Mouse (Mus musculus) midbrain, postnatal 0 days (tissue): Measurements from ENCODE around the gene Mybpc3. TPM values are rescaled to one million over a fixed set of nuclear protein-coding genes. Genes with fewer than 3 reads are reported as not detected.

Experiments
- ATAC-seq: fragments of 200-750 bp; cut with Nextera tagmentation; 2 replicates; pipeline ENCODE4 v1.8.0; 2017; ENCODE audit warnings: moderate number of reproducible peaks, mild to moderate bottlenecking, moderate TSS enrichment, moderate library complexity; ENCODE audit not compliant: low FRiP score
- DNase-seq: peaks from one replicate; pipeline ENCODE4 v3.0.0-alpha.2; 2015; ENCODE audit warnings: low spot score
- H3K27ac ChIP-seq: fragments of 300-500 bp; sonication (generic); 2 replicates; pipeline ENCODE4 v1.5.1; 2014; ENCODE audit warnings: low read depth, mild to moderate bottlenecking, low read length, mixed read lengths
- H3K27me3 ChIP-seq: fragments of 300-500 bp; sonication (generic); 2 replicates; pipeline ENCODE4 v1.6.1; 2014; ENCODE audit warnings: low read length, control low read depth, mixed read lengths; ENCODE audit not compliant: insufficient read depth
- H3K36me3 ChIP-seq: fragments of 300-500 bp; sonication (generic); 2 replicates; pipeline ENCODE4 v1.6.1; 2014; ENCODE audit warnings: low read length, control low read depth, mixed read lengths; ENCODE audit not compliant: insufficient read depth
- H3K4me1 ChIP-seq: fragments of 300-500 bp; sonication (generic); 2 replicates; pipeline ENCODE4 v1.6.1; 2014; ENCODE audit warnings: mild to moderate bottlenecking, control low read depth, antibody characterized with exemption, low read length, mixed read lengths; ENCODE audit not compliant: insufficient read depth
- H3K4me2 ChIP-seq: fragments of 300-500 bp; sonication (generic); 2 replicates; pipeline ENCODE4 v1.6.1; 2014; ENCODE audit warnings: low read depth, mild to moderate bottlenecking, low read length, mixed read lengths; ENCODE audit not compliant: poor library complexity, severe bottlenecking
- H3K4me3 ChIP-seq: fragments of 300-500 bp; sonication (generic); 2 replicates; pipeline ENCODE4 v1.5.1; 2014; ENCODE audit warnings: low read depth, mild to moderate bottlenecking, low read length, moderate library complexity
- H3K9ac ChIP-seq: fragments of 300-500 bp; sonication (generic); replicated peaks from 2 replicates; pipeline ENCODE4 v1.6.1; 2014; ENCODE audit warnings: mild to moderate bottlenecking, low read length, moderate library complexity, mixed read lengths; ENCODE audit not compliant: poor library complexity, severe bottlenecking
- H3K9me3 ChIP-seq: fragments of 300-500 bp; sonication (generic); 2 replicates; pipeline ENCODE4 v1.6.1; 2016; ENCODE audit warnings: low read length, control low read depth
- CTCF ChIP-seq: IDR thresholded peaks from 2 replicates; pipeline ENCODE4 v1.5.1; 2016; ENCODE audit warnings: antibody characterized with exemption, mild to moderate bottlenecking
- WGBS: fragments of 180-500 bp; shearing (Covaris S2); extraction: QIAGEN DNeasy Blood & Tissue Kit; methylation state at CpG from one replicate; pipeline ENCODE4 v1.1.7; 2014; 5-methylcytosine and 5-hydroxymethylcytosine counted together
- polyA plus RNA-seq: library from polyadenylated mRNA; unstranded; fragments of >200 nt; fragmentation: Nextera tagmentation; extraction: Ambion mirVana; gene quantifications from 2 replicates; pipeline ENCODE4 v1.2.1, GENCODE M21; 2015
- total RNA-seq: library from RNA; depleted of rRNA; stranded (reverse); fragments of >200 nt; gene quantifications from 2 replicates; pipeline ENCODE4 v1.2.3, GENCODE M21; 2014

Mybpc3 gene
- total and polyA plus RNA-seq, 2 experiments from 2014 or later: not detected

- H3K27ac ChIP-seq: no peak overlapping the region
- WGBS: 63% methylated on average over 9 of the region's 9 CpGs
- no peak overlapping the region for H3K4me2 ChIP-seq
- no peak overlapping the region for H3K4me3 ChIP-seq
- H3K36me3 ChIP-seq: no peaks in the 10 kb centered on the region
- DNase-seq (no peak), ATAC-seq (no peak)
- no peaks in the 10 kb centered on the region for H3K4me1 ChIP-seq
- no peaks in the 10 kb centered on the region for H3K27me3 ChIP-seq
- H3K9ac ChIP-seq: no peak overlapping the region
- no peaks in the 10 kb centered on the region for H3K9me3 ChIP-seq
- no peak for TF ChIP-seq CTCF
Observed at GRCm38 (mm10) chr2:91086392-91087237, 31.3 kb upstream of the Mybpc3 start.

DNA sequence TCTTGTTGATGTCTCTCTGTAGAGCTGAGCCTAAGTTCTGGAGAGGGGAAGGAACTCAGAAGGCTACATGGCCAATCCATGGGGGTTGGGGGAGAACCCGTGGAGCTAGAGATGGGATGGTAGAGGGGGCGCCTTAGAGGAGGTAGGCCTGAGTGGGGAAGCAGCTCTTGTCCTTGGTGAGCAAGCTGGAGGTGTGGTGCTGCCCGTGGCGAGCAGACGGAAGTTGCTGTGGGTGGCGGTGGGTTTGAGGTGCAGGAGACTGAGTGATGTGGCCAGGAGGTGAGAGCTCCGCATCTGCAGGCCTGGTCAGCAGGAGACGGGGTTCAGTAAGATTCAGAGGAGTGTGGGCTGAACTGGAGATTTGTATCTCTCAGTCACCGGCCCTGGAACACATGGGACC lies 30.5 kb upstream of the Mybpc3 start:
- ATAC-seq: no peak
- TF ChIP-seq CTCF: no peak

GRCm38 (mm10) chr2:91088987-91089386 lies 29.0 kb upstream of the Mybpc3 start:
- Histone ChIP-seq H3K4me3 (no peak overlapping the region), H3K9ac (no peak overlapping the region), H3K4me2 (no peak overlapping the region), H3K27ac (no peak overlapping the region), H3K27me3 (no peaks in the 10 kb centered on the region), H3K4me1 (no peaks in the 10 kb centered on the region), H3K36me3 (no peaks in the 10 kb centered on the region), H3K9me3 (no peaks in the 10 kb centered on the region)
- TF ChIP-seq CTCF: no peak
- WGBS: 81% methylated on average over 9 of the region's 9 CpGs
- DNase-seq (no peak), ATAC-seq (no peak)

More for the DNA sequence above, 30.5 kb upstream of the Mybpc3 start:
- Histone ChIP-seq H3K4me1 (no peaks in the 10 kb centered on the region), H3K27ac (no peak overlapping the region), H3K9ac (no peak overlapping the region), H3K4me3 (no peak overlapping the region), H3K36me3 (no peaks in the 10 kb centered on the region), H3K4me2 (no peak overlapping the region), H3K9me3 (no peaks in the 10 kb centered on the region), H3K27me3 (no peaks in the 10 kb centered on the region)
- WGBS: 90% methylated on average over 9 of the region's 9 CpGs
- DNase-seq: no peak

DNA sequence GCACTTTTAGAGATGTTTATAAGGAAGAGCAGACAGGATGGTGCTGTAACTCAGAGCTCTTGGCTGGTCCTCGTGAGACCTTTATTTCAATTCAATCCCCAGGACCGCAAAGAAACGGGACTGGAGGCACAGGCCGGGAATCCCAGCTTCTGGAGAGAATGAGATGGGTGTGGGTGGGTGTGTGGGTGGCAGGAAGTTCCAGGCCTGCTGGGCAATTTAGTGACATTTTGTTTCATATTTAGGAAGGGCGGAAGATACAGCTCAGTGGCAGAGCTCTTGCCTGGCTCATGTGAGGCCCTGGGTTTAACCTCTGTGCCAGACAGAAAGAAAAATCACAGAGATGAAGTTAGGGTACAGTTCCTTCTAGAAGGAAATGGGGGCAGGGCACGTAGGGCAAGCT lies 27.7 kb upstream of the Mybpc3 start:
- TF ChIP-seq CTCF: no peak
- H3K9me3 ChIP-seq: no peaks in the 10 kb centered on the region
- WGBS: 81% methylated on average over 6 of the region's 6 CpGs
- H3K4me2 ChIP-seq: no peak overlapping the region
- ATAC-seq (no peak), DNase-seq (no peak)
- H3K27me3 ChIP-seq: no peaks in the 10 kb centered on the region
- no peaks in the 10 kb centered on the region for H3K4me1 ChIP-seq
- H3K27ac ChIP-seq: no peak overlapping the region
- no peak overlapping the region for H3K4me3 ChIP-seq
- no peak overlapping the region for H3K9ac ChIP-seq
- H3K36me3 ChIP-seq: no peaks in the 10 kb centered on the region

DNA sequence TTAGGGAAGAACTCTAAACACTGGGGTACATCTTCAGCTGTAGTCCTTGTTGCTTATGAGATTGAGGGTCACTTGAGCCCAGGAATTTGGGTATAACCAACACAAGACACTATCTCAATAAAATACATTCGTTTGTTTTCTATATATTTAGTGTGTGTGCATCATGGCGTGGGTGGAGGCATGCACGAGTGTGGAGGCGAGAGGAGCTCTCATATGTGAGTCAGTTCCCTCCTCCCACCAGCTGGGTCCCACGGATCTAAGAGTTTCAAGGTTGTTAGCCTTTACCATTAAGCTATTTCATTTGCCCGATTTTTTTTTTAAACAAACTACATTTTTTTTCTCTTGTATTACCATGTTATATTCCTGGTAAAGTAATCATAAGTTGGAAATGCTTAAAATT lies 27.1 kb upstream of the Mybpc3 start:
- no peak for ATAC-seq
- H3K9ac ChIP-seq: no peak overlapping the region
- WGBS: 76% methylated on average over 6 of the region's 6 CpGs
- H3K27me3 ChIP-seq: no peaks in the 10 kb centered on the region
- no peak overlapping the region for H3K4me2 ChIP-seq
- DNase-seq: no peak
- no peak overlapping the region for H3K27ac ChIP-seq
- no peaks in the 10 kb centered on the region for H3K36me3 ChIP-seq
- no peaks in the 10 kb centered on the region for H3K9me3 ChIP-seq
- H3K4me3 ChIP-seq: no peak overlapping the region
- no peaks in the 10 kb centered on the region for H3K4me1 ChIP-seq
- TF ChIP-seq CTCF: no peak

DNA sequence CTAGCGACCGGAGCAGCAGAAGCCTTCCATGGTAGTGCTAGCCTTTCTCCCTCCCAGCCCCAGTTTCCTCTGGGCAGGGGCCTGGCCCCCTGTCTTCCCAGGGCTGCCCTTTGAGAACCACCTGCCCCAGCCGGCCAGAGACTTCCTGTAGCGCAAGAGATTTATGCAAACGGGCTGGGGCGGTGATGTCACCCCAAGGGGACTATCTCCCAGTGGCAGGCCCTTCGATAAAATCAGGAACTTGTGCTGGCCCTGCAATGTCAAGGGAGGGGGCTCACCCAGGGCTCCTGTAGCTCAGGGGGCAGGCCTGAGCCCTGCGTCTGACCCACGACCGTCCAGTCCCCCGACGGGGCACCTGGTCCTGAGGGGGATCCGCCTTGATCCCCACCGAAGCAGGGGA lies 21.4 kb upstream of the Mybpc3 start:
- Histone ChIP-seq H3K36me3 (no peaks in the 10 kb centered on the region), H3K4me3 (no peak overlapping the region), H3K4me1 (no peaks in the 10 kb centered on the region), H3K27me3 (0 out of 2 replicates have a peak, but pooled peaks cover 3% of the 10 kb centered on the region), H3K9me3 (no peaks in the 10 kb centered on the region), H3K27ac (no peak overlapping the region), H3K4me2 (no peak overlapping the region), H3K9ac (no peak overlapping the region)
- DNase-seq (no peak), ATAC-seq (no peak)
- no peak for TF ChIP-seq CTCF
- 71% methylated on average over 14 of the region's 14 CpGs for WGBS
